1 mouse cellular context compared by ENCODE assay signal in genomic region chr7:29953513-29954401, GRCm38 (mm10).
TF ChIP-seq lines count a peak whose summit lies in the region.

Gene Zfp74, minus strand, starts transcription at chr7:29954089.

TF ChIP-seq in MEL, 35 proteins besides CTCF, POLR2A, EP300 and RAD21 (continued from another document):
- no peak for TF ChIP-seq MAFK (IDR thresholded peaks at IDR 0.05; ENCODE audit: borderline replicate concordance, low read depth, low read length)
- peak; percentile 46 for TF ChIP-seq TCF12 (IDR thresholded peaks at IDR 0.05; ENCODE audit: low read depth, low read length)
- no peak for TF ChIP-seq ZMIZ1 (IDR thresholded peaks at IDR 0.05; ENCODE audit: low read depth, low read length)
- TF ChIP-seq ETS1 (IDR thresholded peaks at IDR 0.05; ENCODE audit: low read depth, low read length) = 0 out of 2 replicates have a peak, but pooled peaks have one; percentile 25
- no peak for TF ChIP-seq CHD2 (IDR thresholded peaks at IDR 0.05; ENCODE audit: low read length)
- 0 out of 2 replicates have a peak, but pooled peaks have one; percentile 12 for TF ChIP-seq NRF1 (IDR thresholded peaks at IDR 0.05; ENCODE audit: insufficient read depth, low read depth, low read length, poor library complexity, severe bottlenecking)
- peak; percentile 57 for TF ChIP-seq TBP (IDR thresholded peaks at IDR 0.05; ENCODE audit: low read depth, low read length)
